Mouse (Mus musculus) embryo, embryonic 9.5 days (tissue): ENCODE measurements around the gene Gapdh.

ENCODE experiments used
- DNase-seq: peaks from one replicate; pipeline ENCODE4 v3.0.0-alpha.2; 2017; ENCODE audit errors: extremely low spot score

Gapdh gene

GRCm38 (mm10) chr6:125149569-125149950 lies 16.7 kb downstream of the Gapdh start:
- DNase-seq: no peak

- DNase-seq: no peak
These were observed 17.2 kb downstream of the Gapdh start for GRCm38 (mm10) chr6:125148926-125149568.

GRCm38 (mm10) chr6:125148251-125148925 lies 17.9 kb downstream of the Gapdh start:
- DNase-seq: no peak

GRCm38 (mm10) chr6:125147329-125147728 lies 18.9 kb downstream of the Gapdh start:
- DNase-seq: no peak

GRCm38 (mm10) chr6:125146797-125147196 lies 19.5 kb downstream of the Gapdh start:
- no peak for DNase-seq

- no peak for DNase-seq
These were observed 20.1 kb downstream of the Gapdh start for GRCm38 (mm10) chr6:125146148-125146547.

GRCm38 (mm10) chr6:125145479-125145951 lies 20.8 kb downstream of the Gapdh start:
- peak; percentile 35 for DNase-seq

GRCm38 (mm10) chr6:125145001-125145400 lies 21.3 kb downstream of the Gapdh start, which contains the start of gene Iffo1:
Gene Iffo1 (plus strand): TSS chr6:125145241.
- DNase-seq: peak; percentile 96

- no peak for DNase-seq
These were observed 22.4 kb downstream of the Gapdh start for GRCm38 (mm10) chr6:125143904-125144303.

- DNase-seq: no peak
These were observed 23.1 kb downstream of the Gapdh start for GRCm38 (mm10) chr6:125143128-125143527.

- DNase-seq: no peak
These were observed 23.8 kb downstream of the Gapdh start for GRCm38 (mm10) chr6:125142436-125142835.

GRCm38 (mm10) chr6:125139747-125140146 lies 26.5 kb downstream of the Gapdh start:
- no peak for DNase-seq

GRCm38 (mm10) chr6:125137002-125137671 lies 29.1 kb downstream of the Gapdh start:
- DNase-seq: no peak

- no peak for DNase-seq
These were observed 33.8 kb downstream of the Gapdh start for GRCm38 (mm10) chr6:125132470-125132869.

- peak; percentile 94 for DNase-seq
These were observed 34.7 kb downstream of the Gapdh start, which contains the start of gene Nop2 for GRCm38 (mm10) chr6:125131302-125132156. Gene Nop2 (plus strand): TSS chr6:125131909.

GRCm38 (mm10) chr6:125129710-125130402 lies 36.4 kb downstream of the Gapdh start:
- no peak for DNase-seq

- no peak for DNase-seq
These were observed 37.5 kb downstream of the Gapdh start for GRCm38 (mm10) chr6:125128724-125129123.

- DNase-seq: no peak
These were observed 46.9 kb downstream of the Gapdh start for GRCm38 (mm10) chr6:125119387-125119786.

GRCm38 (mm10) chr6:125112553-125112952 lies 53.7 kb downstream of the Gapdh start:
- DNase-seq: no peak
